Mouse (Mus musculus) forebrain, embryonic 14.5 days (tissue): ENCODE results near the gene Itm2c. TPM values are rescaled to one million over a fixed set of nuclear protein-coding genes. Genes with fewer than 3 reads are reported as not detected.

Experiments used
- ATAC-seq: fragments of 200-750 bp; cut with Nextera tagmentation; 2 replicates; pipeline ENCODE4 v1.8.0; 2017; ENCODE audit warnings: mild to moderate bottlenecking, moderate library complexity
- DNase-seq: peaks from one replicate; pipeline ENCODE4 v3.0.0-alpha.2; 2015; ENCODE audit warnings: low spot score
- H3K27ac ChIP-seq: fragments of 300-500 bp; sonication (generic); 2 replicates; pipeline ENCODE4 v1.5.1; 2014; ENCODE audit warnings: low read depth, mild to moderate bottlenecking, control low read depth, low read length, moderate library complexity
- H3K27me3 ChIP-seq: fragments of 300-500 bp; sonication (generic); replicated peaks from 2 replicates; pipeline ENCODE4 v1.6.1; 2014; ENCODE audit warnings: low read length, control low read depth, mixed read lengths; ENCODE audit not compliant: control insufficient read depth, insufficient read depth
- H3K36me3 ChIP-seq: fragments of 300-500 bp; sonication (generic); 2 replicates; pipeline ENCODE4 v1.6.1; 2014; ENCODE audit warnings: low read length, control low read depth; ENCODE audit not compliant: control insufficient read depth, insufficient read depth
- H3K4me1 ChIP-seq: fragments of 300-500 bp; sonication (generic); 2 replicates; pipeline ENCODE4 v1.6.1; 2014; ENCODE audit warnings: antibody characterized with exemption, low read length, control low read depth; ENCODE audit not compliant: control insufficient read depth, insufficient read depth
- H3K4me2 ChIP-seq: fragments of 300-500 bp; sonication (generic); 2 replicates; pipeline ENCODE4 v1.6.1; 2014; ENCODE audit warnings: mild to moderate bottlenecking, control low read depth, low read length
- H3K4me3 ChIP-seq: fragments of 300-500 bp; sonication (generic); 2 replicates; pipeline ENCODE4 v1.5.1; 2014; ENCODE audit warnings: low read depth, low read length, control low read depth
- H3K9ac ChIP-seq: fragments of 300-500 bp; sonication (generic); 2 replicates; pipeline ENCODE4 v1.6.1; 2014; ENCODE audit warnings: mild to moderate bottlenecking, low read length, control low read depth, moderate library complexity
- H3K9me3 ChIP-seq: fragments of 300-500 bp; sonication (generic); replicated peaks from 2 replicates; pipeline ENCODE4 v1.6.1; 2016; ENCODE audit warnings: low read length, control low read depth, mixed read lengths; ENCODE audit not compliant: control insufficient read depth
- WGBS: fragments of 180-500 bp; shearing (Covaris S2); extraction: QIAGEN DNeasy Blood & Tissue Kit; methylation state at CpG from one replicate; pipeline ENCODE4 v1.1.7; 2014; 5-methylcytosine and 5-hydroxymethylcytosine counted together
- polyA plus RNA-seq: library from polyadenylated mRNA; unstranded; fragments of >200 nt; fragmentation: Nextera tagmentation; extraction: Ambion mirVana; gene quantifications from 2 replicates; pipeline ENCODE4 v1.2.1, GENCODE M21; 2014

The Itm2c gene
- polyA plus RNA-seq: 149 and 157 TPM in 2 replicates

DNA sequence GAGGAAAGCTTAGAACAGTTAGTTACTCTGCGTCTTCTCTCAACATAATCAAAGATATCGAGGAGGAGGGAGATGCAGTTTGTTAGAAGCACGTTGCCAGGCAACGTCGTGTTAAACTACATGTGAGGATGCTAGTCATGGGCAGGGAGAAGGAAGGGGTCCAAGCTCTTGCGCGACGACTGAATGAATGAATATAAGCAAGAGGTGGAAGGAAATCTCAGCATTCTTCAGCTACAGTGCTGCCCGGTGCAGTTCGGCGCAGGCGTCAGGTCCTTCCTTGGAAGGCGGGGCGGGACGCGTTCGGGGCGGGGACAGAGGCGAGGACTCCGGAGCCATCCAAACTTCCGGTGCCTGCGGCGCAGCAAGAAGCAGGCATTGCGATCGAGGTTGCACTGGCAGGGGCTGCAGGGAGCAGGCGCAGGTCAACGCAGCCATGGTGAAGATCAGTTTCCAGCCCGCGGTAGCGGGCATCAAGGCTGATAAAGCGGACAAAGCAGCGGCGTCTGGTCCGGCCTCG lies at the start of gene Itm2c:
Itm2c (plus strand) TSS at position 51 of the 517 bp plus-strand sequence.
- H3K9ac ChIP-seq: peak within 1 kb of the TSS; percentile 83

DNA sequence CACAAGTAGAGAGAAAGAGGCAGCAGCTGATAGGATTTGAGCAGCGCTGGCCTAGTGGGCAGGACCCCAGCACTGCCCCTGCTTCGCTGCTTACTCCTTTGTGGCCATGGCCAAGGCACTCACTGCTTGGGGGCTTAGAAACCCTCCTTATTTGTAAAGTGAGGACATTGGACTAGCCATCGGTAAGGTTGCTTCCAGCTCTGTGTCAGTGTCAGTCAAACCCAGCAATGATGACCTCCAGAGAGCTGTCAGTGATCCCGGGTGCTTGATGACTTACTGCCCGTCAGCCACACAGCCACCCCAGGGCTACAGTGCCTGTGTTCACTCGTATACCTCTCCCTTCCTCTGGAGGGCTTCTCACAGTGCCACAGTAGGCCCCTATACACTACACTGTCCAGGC lies 49.1 kb upstream of the Itm2c start:
- Histone ChIP-seq H3K4me3 (no peak overlapping the region), H3K4me1 (no peaks in the 10 kb centered on the region), H3K27ac (no peak overlapping the region), H3K9me3 (no peaks in the 10 kb centered on the region), H3K9ac (no peak overlapping the region), H3K36me3 (peaks cover 46% of the 10 kb centered on the region), H3K27me3 (no peaks in the 10 kb centered on the region), H3K4me2 (no peak overlapping the region)
- DNase-seq: no peak
- 92% methylated on average over 6 of the region's 6 CpGs for WGBS
- ATAC-seq: no peak

More for the DNA sequence above, at the start of gene Itm2c:
- Histone ChIP-seq H3K27ac (peak within 1 kb of the TSS; percentile 87), H3K9me3 (no peaks in the 10 kb centered on the region), H3K27me3 (no peaks in the 10 kb centered on the region), H3K4me1 (peaks cover 37% of the 10 kb centered on the region), H3K4me2 (peak within 1 kb of the TSS; percentile 93), H3K4me3 (peak within 1 kb of the TSS; percentile 67), H3K36me3 (no peaks in the 10 kb centered on the region)
- under 1% methylated on average over 35 of the region's 35 CpGs for WGBS
- DNase-seq (peak; percentile 91), ATAC-seq (peak; percentile 91)

DNA sequence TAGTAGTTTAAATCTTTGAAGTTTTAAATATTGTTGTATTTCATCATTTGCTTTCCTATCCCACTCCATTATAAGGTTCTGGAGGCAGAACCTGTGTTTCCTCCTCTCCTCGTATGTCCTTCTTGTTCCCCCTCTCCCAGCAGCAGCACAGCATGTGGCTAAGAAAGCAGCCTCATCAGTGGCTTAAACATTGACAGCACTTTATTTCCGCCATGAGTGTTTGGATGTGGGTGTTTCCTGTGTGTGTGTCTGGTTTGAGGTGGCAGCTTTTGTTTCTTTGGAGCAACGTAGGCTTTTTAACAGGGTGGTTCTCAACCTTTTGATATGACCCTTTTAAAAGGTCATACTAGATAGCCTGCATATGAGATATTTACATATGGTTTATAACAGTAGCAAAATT lies 48.6 kb upstream of the Itm2c start:
- Histone ChIP-seq H3K9ac (no peak overlapping the region), H3K9me3 (no peaks in the 10 kb centered on the region), H3K4me3 (no peak overlapping the region), H3K27me3 (no peaks in the 10 kb centered on the region), H3K4me1 (no peaks in the 10 kb centered on the region), H3K36me3 (peaks cover 49% of the 10 kb centered on the region), H3K4me2 (no peak overlapping the region), H3K27ac (no peak overlapping the region)
- DNase-seq: no peak
- no peak for ATAC-seq
- 87% methylated on average over 3 of the region's 3 CpGs for WGBS

DNA sequence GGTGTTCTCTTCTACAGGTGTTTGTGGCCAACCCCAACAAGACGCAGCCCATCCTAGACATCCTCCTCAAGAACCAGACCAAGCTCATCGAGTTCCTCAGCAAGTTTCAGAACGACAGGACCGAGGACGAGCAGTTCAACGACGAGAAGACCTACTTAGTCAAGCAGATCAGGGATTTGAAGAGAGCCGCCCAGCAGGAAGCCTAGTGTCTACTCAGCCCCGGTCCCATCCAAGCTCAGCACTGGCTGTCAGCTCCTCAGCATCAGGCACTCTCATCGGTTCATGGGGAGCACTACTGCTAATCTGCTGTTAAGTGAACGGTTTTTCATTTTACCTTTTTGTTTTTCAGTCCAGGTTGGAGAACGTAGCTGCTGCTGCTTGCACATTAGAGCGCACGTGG lies 45.1 kb upstream of the Itm2c start:
- peaks cover 54% of the 10 kb centered on the region for H3K36me3 ChIP-seq
- no peak for DNase-seq
- no peak overlapping the region for H3K4me2 ChIP-seq
- no peaks in the 10 kb centered on the region for H3K27me3 ChIP-seq
- no peak overlapping the region for H3K9ac ChIP-seq
- WGBS: 90% methylated on average over 14 of the region's 14 CpGs
- no peak for ATAC-seq
- no peak overlapping the region for H3K4me3 ChIP-seq
- no peak overlapping the region for H3K27ac ChIP-seq
- H3K4me1 ChIP-seq: no peaks in the 10 kb centered on the region
- H3K9me3 ChIP-seq: no peaks in the 10 kb centered on the region

DNA sequence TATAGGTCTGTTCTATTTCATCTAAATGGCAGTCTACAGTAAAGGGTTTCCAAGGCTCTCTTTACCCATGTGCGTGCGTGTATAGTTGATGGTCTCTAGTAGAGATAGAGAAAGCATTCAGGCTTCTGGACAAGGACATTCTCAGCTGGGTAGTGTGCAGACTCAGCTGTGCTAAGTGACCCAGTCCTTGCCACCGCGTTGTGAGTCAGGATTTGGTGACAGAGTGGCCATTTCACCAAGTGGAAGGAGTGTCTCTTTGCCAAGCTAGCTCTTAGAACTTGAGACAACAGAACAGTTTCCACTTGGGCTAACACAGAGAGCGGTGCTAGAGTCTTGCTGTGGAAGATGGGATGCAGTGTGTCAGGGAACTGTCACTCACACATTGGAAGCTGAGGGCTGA lies 43.2 kb upstream of the Itm2c start:
- H3K9ac ChIP-seq: no peak overlapping the region
- WGBS: 91% methylated on average over 5 of the region's 5 CpGs
- DNase-seq (no peak), ATAC-seq (no peak)
- no peaks in the 10 kb centered on the region for H3K27me3 ChIP-seq
- H3K4me1 ChIP-seq: no peaks in the 10 kb centered on the region
- no peak overlapping the region for H3K27ac ChIP-seq
- H3K4me2 ChIP-seq: no peak overlapping the region
- H3K4me3 ChIP-seq: no peak overlapping the region
- peaks cover 47% of the 10 kb centered on the region for H3K36me3 ChIP-seq
- H3K9me3 ChIP-seq: no peaks in the 10 kb centered on the region

DNA sequence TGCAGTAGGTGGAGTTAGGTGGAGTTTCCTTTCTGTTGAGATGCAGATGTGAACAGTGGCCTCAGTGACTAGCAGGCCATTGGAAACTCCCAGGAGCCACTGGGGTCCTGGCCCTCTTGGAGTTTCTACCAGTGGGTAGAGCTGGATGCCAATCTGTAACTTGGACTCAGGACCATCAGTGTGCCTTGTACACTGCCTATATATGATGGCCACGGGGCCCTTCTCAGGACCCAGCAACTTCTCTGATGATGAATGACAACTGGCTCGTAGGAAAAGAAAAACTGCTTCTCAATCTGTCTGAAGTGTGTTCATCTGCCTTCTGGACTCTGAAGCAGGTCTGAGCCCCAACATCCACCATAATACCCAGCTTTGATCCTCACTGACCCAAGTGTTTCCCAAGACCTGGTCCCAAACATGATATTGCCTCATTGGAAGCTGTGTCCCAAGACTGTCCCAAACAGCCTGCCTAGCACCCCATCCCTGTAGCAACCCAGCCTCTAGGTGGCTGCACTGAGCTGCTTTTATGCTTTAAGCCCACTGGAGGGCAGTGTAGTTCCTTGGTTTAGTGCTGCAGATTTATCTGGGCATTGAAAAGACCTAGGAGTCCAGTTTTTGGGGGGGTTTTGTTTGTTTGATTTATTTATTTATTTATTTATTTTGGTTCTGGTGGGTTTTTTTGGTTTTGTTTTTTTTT lies 40.9 kb upstream of the Itm2c start:
- Histone ChIP-seq H3K4me2 (no peak overlapping the region), H3K36me3 (peaks cover 39% of the 10 kb centered on the region), H3K27me3 (no peaks in the 10 kb centered on the region), H3K27ac (no peak overlapping the region), H3K9ac (no peak overlapping the region), H3K4me3 (no peak overlapping the region), H3K4me1 (no peaks in the 10 kb centered on the region), H3K9me3 (no peaks in the 10 kb centered on the region)
- 94% methylated on average over 2 of the region's 2 CpGs for WGBS
- DNase-seq (peak; percentile 88), ATAC-seq (peak; percentile 72)

DNA sequence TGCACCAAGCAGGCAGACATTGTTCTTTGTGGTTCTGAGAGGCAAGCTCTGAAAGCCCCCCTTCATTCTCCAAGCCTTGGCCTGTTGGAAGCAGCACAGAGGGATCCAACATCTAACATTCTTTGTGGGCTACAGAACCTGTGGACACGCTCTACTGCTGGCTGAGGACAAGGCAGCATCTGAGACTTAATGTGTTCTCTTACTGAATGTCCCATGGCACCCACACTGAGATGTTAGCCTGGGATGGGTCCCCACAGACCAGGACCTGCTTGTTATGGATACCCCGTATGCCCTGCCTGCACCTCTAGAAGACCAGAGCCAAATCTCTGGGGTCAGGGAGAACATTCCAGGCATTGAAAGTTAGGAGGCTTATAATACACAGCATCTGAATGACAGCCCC lies 40.2 kb upstream of the Itm2c start:
- H3K9me3 ChIP-seq: no peaks in the 10 kb centered on the region
- H3K4me2 ChIP-seq: no peak overlapping the region
- H3K36me3 ChIP-seq: peaks cover 32% of the 10 kb centered on the region
- H3K27me3 ChIP-seq: no peaks in the 10 kb centered on the region
- WGBS: 90% methylated on average over 2 of the region's 2 CpGs
- H3K9ac ChIP-seq: no peak overlapping the region
- no peak overlapping the region for H3K27ac ChIP-seq
- DNase-seq: no peak
- no peak for ATAC-seq
- H3K4me1 ChIP-seq: no peaks in the 10 kb centered on the region
- H3K4me3 ChIP-seq: no peak overlapping the region

DNA sequence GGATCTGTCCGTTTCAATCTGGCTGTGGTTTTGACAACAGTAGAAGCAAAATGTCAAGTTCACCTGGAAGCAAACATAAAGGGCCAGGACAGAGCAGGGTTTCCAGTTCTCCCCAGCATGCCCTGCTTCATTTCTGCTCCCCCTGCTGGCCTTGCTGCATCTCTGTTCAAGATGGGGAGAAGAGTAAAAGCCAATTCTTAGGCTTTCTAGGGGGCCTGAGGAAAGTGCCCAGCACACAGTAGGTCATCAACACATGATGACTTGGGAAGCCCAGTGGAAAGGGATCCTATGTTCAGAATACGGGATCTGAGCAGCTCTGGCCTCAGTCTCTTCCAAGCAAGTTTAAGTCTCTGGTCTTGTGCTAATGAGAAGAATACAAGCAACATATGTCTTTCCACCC lies 39.6 kb upstream of the Itm2c start:
- ATAC-seq: no peak

DNA sequence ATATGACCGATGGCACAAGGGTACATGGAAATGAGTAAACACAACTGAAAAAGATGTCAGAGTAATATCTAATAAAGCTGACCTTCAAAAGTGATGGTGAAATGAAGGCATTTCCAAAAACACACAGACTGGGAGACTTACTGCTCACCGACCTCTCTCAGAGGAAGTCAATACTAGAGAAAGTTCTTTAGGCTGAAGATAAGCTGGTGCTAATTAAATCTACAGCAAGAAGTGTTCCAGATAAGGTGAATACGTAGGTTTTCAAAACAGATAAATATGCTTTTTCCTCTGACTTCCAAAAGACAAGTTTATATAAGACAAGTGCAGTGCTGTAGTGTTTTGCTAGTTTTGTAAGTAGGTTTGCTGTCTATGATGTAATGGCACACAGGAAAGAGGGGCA lies 37.8 kb upstream of the Itm2c start:
- Histone ChIP-seq H3K9me3 (no peaks in the 10 kb centered on the region), H3K27ac (no peak overlapping the region), H3K27me3 (no peaks in the 10 kb centered on the region), H3K4me3 (no peak overlapping the region), H3K9ac (no peak overlapping the region), H3K4me2 (no peak overlapping the region), H3K4me1 (no peaks in the 10 kb centered on the region), H3K36me3 (peaks cover 15% of the 10 kb centered on the region)
- 95% methylated on average over 3 of the region's 3 CpGs for WGBS
- no peak for ATAC-seq
- DNase-seq: no peak

More for the DNA sequence above, 39.6 kb upstream of the Itm2c start:
- Histone ChIP-seq H3K27ac (no peak overlapping the region), H3K9ac (no peak overlapping the region), H3K36me3 (peaks cover 26% of the 10 kb centered on the region), H3K9me3 (no peaks in the 10 kb centered on the region), H3K27me3 (no peaks in the 10 kb centered on the region), H3K4me1 (no peaks in the 10 kb centered on the region), H3K4me3 (no peak overlapping the region), H3K4me2 (no peak overlapping the region)
- DNase-seq: no peak
- 87% methylated on average over 2 of the region's 2 CpGs for WGBS
